Mouse (Mus musculus) spleen, adult 2 months (tissue): Measurements from ENCODE around the gene Gzmn. TPM values are rescaled to one million over a fixed set of nuclear protein-coding genes. Genes with fewer than 3 reads are reported as not detected.
"Not testable (repeated sequence)": the region's sequence is repeated elsewhere in the genome, so short reads cannot be mapped to it uniquely, and the experiment has no call there.

ENCODE experiments used
- DNase-seq, 2 experiments: peaks; one replicate each; pipeline versions ENCODE4 v3.0.0 to v3.0.0-alpha.2; 2012 to 2021; ENCODE audit warnings: low spot score in 2 of 2, low read depth in 1 of 2
- H3K27ac ChIP-seq: fragments of 200-500 bp; 2 replicates; pipeline ENCODE4 v1.5.1; 2012; ENCODE audit warnings: low read length, inconsistent platforms; ENCODE audit not compliant: insufficient read depth
- H3K27me3 ChIP-seq: fragments of 200-500 bp; 2 replicates; pipeline ENCODE4 v1.6.1; 2012; ENCODE audit warnings: mild to moderate bottlenecking, moderate library complexity, low read length, inconsistent platforms; ENCODE audit not compliant: control insufficient read depth, insufficient read depth
- H3K36me3 ChIP-seq: fragments of 200-500 bp; 2 replicates; pipeline ENCODE4 v1.6.1; 2012; ENCODE audit warnings: mild to moderate bottlenecking, low read length, inconsistent platforms; ENCODE audit not compliant: control insufficient read depth, insufficient read depth
- H3K4me1 ChIP-seq: fragments of 200-500 bp; 2 replicates; pipeline ENCODE4 v1.6.1; 2011; ENCODE audit warnings: inconsistent platforms; ENCODE audit not compliant: control insufficient read depth, insufficient read depth, insufficient read length
- H3K4me3 ChIP-seq: fragments of 200-500 bp; 2 replicates; pipeline ENCODE4 v1.5.1; 2011; ENCODE audit warnings: mild to moderate bottlenecking, inconsistent platforms; ENCODE audit not compliant: insufficient read depth, insufficient read length; ENCODE audit errors: extremely low read depth
- CTCF ChIP-seq: fragments of 200-500 bp; IDR thresholded peaks from 2 replicates; pipeline ENCODE4 v1.5.1; 2011; ENCODE audit warnings: mild to moderate bottlenecking, inconsistent platforms; ENCODE audit not compliant: insufficient read depth, insufficient read length, insufficient replicate concordance; ENCODE audit errors: extremely low read depth
- POLR2A ChIP-seq: fragments of 200-500 bp; IDR thresholded peaks from 2 replicates; pipeline ENCODE4 v1.6.1; 2011; ENCODE audit warnings: low read depth, low read length, inconsistent platforms
- WGBS: fragments of 180-500 bp; shearing (Covaris S2); methylation state at CpG from one replicate; pipeline ENCODE4 v1.1.7; 2018; 5-methylcytosine and 5-hydroxymethylcytosine counted together
- polyA plus RNA-seq: library from polyadenylated mRNA; depleted of rRNA; stranded (reverse); fragments of >200 nt; gene quantifications from 2 replicates; pipeline ENCODE4 v1.2.3, GENCODE M21; 2012

The Gzmn gene
- polyA plus RNA-seq, 1 experiment = not detected

DNA sequence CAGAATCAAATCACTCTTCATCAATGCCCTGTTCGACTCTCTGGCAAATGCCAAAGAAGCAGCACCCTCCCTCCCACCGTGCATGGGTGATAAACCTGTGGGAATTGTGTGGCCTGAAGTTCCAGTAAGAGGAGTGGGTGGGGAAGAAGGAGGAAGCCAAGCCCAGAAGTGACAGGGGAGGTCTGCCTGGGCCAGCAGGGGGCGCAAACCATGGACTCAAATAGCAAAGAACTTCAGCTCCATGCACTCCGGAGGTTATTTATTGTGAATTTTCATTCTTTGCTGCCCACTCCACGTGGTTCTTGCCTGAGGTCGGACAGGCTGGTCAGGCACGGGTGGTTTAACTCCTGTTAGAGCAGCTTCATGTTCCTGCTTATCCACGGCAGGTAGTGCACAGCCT is 3.3 kb upstream of the Gzmn start:
- H3K27me3 ChIP-seq, H3K27ac ChIP-seq, H3K4me1 ChIP-seq, H3K36me3 ChIP-seq, H3K4me3 ChIP-seq: not testable (repeated sequence)
- TF ChIP-seq CTCF = peak; percentile 34; the same call in 1 of the 2 replicates
- peak in 1 of 2 experiments; percentile 19 for DNase-seq
- WGBS = 22% methylated on average over 8 of the region's 8 CpGs

DNA sequence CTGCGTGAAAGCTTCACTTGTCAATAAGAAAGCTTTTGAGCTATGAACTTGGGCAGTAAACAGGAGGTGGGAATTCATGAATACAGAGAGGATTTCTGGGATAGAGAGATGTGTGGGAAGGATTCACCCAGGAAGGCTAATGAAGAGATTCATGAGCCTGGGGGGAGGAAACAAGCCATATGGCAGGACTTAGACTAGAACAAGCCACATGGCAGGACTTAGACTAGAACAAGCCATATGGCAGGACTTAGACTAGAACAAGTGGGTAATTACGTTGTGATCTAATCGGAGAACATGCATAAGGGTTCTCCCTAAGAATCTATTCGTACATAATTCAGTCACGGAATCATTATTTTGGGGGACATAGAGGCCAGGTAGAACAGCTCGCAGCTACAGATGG is 1.0 kb downstream of the Gzmn start:
- Histone ChIP-seq H3K27me3 (no peaks in the 10 kb centered on the region), H3K4me3 (no peak overlapping the region), H3K36me3 (no peaks in the 10 kb centered on the region), H3K4me1 (no peaks in the 10 kb centered on the region), H3K27ac (no peak overlapping the region)
- 89% methylated on average over 6 of the region's 6 CpGs for WGBS
- no peak for TF ChIP-seq POLR2A
- no peak for TF ChIP-seq CTCF
- DNase-seq = no peak

DNA sequence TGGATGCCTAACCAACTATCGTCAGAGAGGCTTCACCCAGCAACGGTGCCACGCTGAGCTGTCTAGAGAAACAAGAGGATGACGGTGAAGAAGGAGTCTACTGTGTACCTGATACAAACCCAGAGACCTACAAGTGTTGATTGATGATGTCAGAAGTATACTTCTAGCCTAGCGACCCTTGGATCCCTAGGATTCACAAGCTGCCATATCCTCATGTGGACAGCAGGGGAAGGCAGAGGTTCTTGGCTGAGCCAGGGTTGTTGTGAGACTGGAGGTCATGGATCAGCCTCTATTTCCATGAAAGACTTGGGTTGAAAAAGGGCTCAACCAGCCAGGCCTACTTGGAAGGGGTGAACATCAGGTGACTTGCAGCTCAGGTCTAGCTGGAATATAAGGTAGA is 1.7 kb downstream of the Gzmn start:
- DNase-seq = no peak
- Histone ChIP-seq H3K27me3 (no peaks in the 10 kb centered on the region), H3K4me1 (no peaks in the 10 kb centered on the region), H3K27ac (no peak overlapping the region), H3K36me3 (no peaks in the 10 kb centered on the region), H3K4me3 (no peak overlapping the region)
- WGBS = 90% methylated on average over 5 of the region's 5 CpGs
- no peak for TF ChIP-seq CTCF
- TF ChIP-seq POLR2A = no peak

DNA sequence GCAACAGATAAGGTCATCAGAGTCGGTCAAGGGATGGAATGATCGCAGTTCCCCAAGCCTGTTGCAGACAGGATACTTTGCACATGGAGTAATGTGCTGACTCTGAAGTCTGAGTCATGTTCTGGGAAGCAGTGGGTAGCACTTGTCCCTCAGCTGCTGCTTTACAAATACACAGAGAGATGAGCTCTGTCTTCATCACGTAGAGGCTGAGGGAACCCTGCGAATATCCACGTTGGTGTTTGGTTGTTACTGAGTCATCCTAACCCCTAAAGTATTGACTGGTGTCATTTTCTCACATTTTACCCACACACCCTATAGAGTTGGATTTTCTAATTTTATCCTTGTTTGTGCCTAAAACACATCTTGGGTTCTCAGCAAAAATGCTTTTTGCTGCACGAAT is 6.4 kb downstream of the Gzmn start:
- no peaks in the 10 kb centered on the region for H3K27me3 ChIP-seq
- no peaks in the 10 kb centered on the region for H3K4me1 ChIP-seq
- no peaks in the 10 kb centered on the region for H3K36me3 ChIP-seq
- no peak overlapping the region for H3K4me3 ChIP-seq
- DNase-seq = no peak
- no peak overlapping the region for H3K27ac ChIP-seq
- TF ChIP-seq POLR2A = no peak
- no peak for TF ChIP-seq CTCF
- WGBS = 61% methylated on average over 6 of the region's 6 CpGs

DNA sequence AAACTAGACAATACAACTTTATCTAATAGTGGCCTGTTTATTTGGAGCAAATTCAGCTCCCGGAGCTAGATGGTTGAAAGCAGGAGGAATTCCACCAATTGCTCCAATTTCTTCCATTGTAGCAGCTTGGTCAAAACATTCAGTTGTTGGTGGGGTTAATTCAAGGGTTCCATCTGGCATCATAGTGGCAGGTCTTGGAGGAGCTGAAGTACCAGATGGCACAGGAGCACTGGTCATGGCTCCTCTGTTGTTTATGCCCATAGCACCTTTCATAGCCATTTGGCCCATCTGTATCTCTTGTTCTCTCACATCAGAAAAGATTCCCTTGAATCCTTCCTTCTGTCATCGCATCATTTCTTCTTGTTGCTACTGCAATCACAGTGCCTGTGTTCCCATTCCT is 12.3 kb downstream of the Gzmn start:
- no peaks in the 10 kb centered on the region for H3K4me1 ChIP-seq
- H3K36me3 ChIP-seq = no peaks in the 10 kb centered on the region
- TF ChIP-seq CTCF = no peak
- TF ChIP-seq POLR2A = no peak
- H3K27ac ChIP-seq = no peak overlapping the region
- 82% methylated on average over 2 of the region's 2 CpGs for WGBS
- no peak overlapping the region for H3K4me3 ChIP-seq
- H3K27me3 ChIP-seq = no peaks in the 10 kb centered on the region
- DNase-seq = no peak

DNA sequence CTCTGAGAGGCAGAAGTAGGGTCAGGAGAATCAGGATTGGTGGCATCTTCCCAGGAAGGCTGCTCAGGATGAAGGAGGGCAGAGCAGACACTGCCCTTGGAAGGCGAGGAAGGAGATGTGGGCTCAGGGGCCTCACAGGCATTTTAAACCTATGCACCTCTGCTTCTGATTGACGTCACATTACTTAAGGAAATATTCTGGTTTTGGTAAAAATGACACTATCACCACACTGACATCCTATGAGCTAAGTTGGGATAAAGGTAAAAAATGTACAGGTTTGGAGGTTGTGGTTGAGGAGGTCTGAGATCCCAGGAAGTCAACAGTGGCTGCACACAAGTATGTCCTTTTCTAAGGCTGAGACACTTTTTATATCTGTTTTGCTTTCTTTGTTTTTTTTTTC is 14.9 kb downstream of the Gzmn start, which contains the start of gene Gzmg:
TSS of gene Gzmg (minus strand) at position 101 of the 400 bp plus-strand sequence.
- DNase-seq, H3K36me3 ChIP-seq, H3K4me1 ChIP-seq, H3K4me3 ChIP-seq, H3K27ac ChIP-seq, H3K27me3 ChIP-seq: not testable (repeated sequence)
- 80% methylated on average over 2 of the region's 2 CpGs for WGBS

DNA sequence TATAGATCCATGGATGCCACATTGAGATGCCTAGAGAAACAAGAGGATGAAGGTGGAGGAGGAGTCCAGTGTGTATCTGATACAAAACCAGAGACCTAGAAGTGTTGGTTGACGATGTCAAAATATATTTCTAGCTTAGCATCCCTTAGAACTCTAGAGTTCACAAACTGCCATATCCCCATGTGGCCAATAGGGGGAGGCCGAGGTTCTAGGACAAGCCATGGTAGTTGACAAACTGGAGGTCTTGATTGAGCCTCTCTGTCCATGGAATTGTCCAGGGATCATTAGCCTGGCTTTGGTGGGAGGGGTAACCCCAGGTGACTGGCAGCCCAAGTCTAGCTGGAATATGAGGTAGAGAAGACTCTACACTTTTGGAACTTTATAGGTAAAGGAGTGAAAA is 19.1 kb downstream of the Gzmn start:
- no peak for TF ChIP-seq POLR2A
- TF ChIP-seq CTCF = no peak
- no peak overlapping the region for H3K4me3 ChIP-seq
- DNase-seq = no peak
- H3K27me3 ChIP-seq = no peaks in the 10 kb centered on the region
- WGBS = 58% methylated on average over 2 of the region's 2 CpGs
- no peaks in the 10 kb centered on the region for H3K4me1 ChIP-seq
- H3K27ac ChIP-seq = no peak overlapping the region
- H3K36me3 ChIP-seq = no peaks in the 10 kb centered on the region

DNA sequence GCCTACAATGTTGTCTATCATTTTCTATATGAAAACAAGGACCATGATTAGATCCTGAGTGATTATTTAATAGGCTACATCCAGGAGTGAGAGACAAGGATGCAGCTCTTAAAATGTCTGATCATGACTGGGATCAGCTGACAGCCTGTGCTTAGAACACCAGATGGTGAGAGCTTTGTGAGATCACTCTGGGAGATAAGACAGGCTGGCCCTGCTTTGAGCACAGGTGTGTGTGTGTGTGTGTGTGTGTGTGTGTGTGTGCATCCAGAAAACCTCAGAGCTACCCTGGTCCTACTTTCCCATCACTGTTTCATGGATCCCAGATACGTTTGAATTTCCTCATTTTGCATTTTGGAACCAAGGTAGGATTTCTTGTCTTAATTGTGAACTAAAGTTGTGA is 40.7 kb downstream of the Gzmn start:
- not testable (repeated sequence) for H3K4me1 ChIP-seq, DNase-seq, H3K36me3 ChIP-seq, H3K27ac ChIP-seq, H3K27me3 ChIP-seq, H3K4me3 ChIP-seq
- 42% methylated on average over 1 of the region's 1 CpGs for WGBS

DNA sequence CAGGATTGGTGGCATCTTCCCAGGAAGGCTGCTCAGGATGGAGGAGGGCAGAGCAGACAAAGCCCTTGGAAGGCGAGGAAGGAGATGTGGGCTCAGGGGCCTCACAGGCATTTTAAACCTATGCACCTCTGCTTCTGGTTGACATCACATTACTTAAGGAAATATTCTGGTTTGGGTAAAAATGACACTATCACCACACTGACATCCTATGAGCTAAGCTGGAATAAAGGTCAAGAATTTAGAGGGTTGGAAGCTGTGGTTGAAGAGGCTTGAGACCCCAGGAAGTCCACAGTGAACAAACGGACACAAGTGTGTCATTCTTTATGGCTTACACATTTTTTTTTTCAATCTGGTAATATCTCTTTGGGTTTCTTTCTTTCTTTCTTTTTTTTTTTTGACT is 41.9 kb downstream of the Gzmn start, which contains the start of gene Gzmd:
TSS of gene Gzmd (minus strand) at position 101 of the 400 bp plus-strand sequence.
- not testable (repeated sequence) for H3K4me3 ChIP-seq, H3K27me3 ChIP-seq, H3K36me3 ChIP-seq, DNase-seq, H3K4me1 ChIP-seq, H3K27ac ChIP-seq
- 74% methylated on average over 2 of the region's 2 CpGs for WGBS
